Mouse (Mus musculus) heart, adult 2 months (tissue): ENCODE measurements around the gene Arih1.

Experiments used
- CTCF ChIP-seq: fragments of 200-600 bp; IDR thresholded peaks from 2 replicates; pipeline ENCODE4 v1.8.1; 2022; ENCODE audit warnings: antibody characterized with exemption, mild to moderate bottlenecking, moderate library complexity
- POLR2A ChIP-seq: fragments of 200-500 bp; IDR thresholded peaks from 2 replicates; pipeline ENCODE4 v1.6.1; 2011; ENCODE audit warnings: mild to moderate bottlenecking, low read depth, low read length, control low read depth; ENCODE audit not compliant: insufficient read depth

GRCm38 (mm10) chr9:59531645-59532044 lies 45.2 kb upstream of the Arih1 start:
- TF ChIP-seq CTCF = no peak
- no peak for TF ChIP-seq POLR2A
